ENCODE assay signal across 23 mouse cellular contexts in the genomic region with DNA sequence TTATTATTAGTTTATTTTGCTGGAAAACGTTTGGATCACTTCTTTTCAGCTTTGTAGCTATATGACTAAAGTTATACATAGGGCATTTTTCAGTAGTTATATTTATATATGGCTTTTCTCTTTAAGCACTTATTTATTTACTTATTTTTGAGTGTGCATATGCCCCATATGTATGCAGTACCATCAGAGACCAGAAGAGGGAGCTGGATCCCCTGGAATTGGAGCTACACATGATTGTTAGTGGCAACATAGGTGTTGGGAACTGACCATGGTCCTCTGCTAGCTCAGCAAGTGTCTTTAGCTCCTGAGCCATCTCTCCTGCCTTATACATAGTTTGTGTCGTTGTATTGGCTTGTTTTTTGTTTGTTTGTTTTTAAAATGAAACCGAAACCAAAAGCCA. TPM values are rescaled to one million over a fixed set of nuclear protein-coding genes. Genes with fewer than 3 reads are reported as not detected.
DNase-seq lines count a peak whose midpoint lies in the region; ATAC-seq and TF ChIP-seq lines count a peak whose summit lies in the region.
"Had no signal": no experiment of that assay in that cellular context is flagged by ENCODE, and none has a peak within 500 bp of the region (broad histone marks: within the 10 kb centered on the region; RNA-seq: fewer than 3 reads in every experiment).

No protein-coding gene starts in this region.

- no peak overlapping the region for H3K27ac ChIP-seq in hindbrain, postnatal 0 days
- no peak overlapping the region for H3K27ac ChIP-seq in hindbrain, embryonic 13.5 days
- H3K27ac ChIP-seq in midbrain, postnatal 0 days (ENCODE audit: low read depth, low read length): no peak overlapping the region
- no peak overlapping the region for H3K27ac ChIP-seq in midbrain, embryonic 16.5 days (ENCODE audit: low read length)
- H3K27ac ChIP-seq: embryonic facial prominence, embryonic 10.5 days had no signal

- no peak for DNase-seq in hindbrain, postnatal 0 days (ENCODE audit: low spot score)
- DNase-seq in midbrain, postnatal 0 days (ENCODE audit: low spot score): no peak
- peak; percentile 41 for DNase-seq in NIH3T3 (ENCODE audit: low read depth)
- DNase-seq in adrenal gland, postnatal 4 days (ENCODE audit: low spot score in 2 of 2): no peak
- DNase-seq in cerebellum, postnatal 36 days: no peak
- DNase-seq: adrenal gland, postnatal 25 days; cerebellum, postnatal 10 days; gastrocnemius, postnatal 10 days; heart, postnatal 36 days; kidney, adult 11 months; kidney, postnatal 14 days; lung, postnatal 36 days; midbrain, embryonic 14.5 days had no signal

- no peaks in the 10 kb centered on the region for H3K27me3 ChIP-seq in hindbrain, postnatal 0 days (ENCODE audit: insufficient read depth, low read length)
- peaks cover 12% of the 10 kb centered on the region for H3K27me3 ChIP-seq in hindbrain, embryonic 13.5 days
- no peaks in the 10 kb centered on the region; the same call in 1 of the 2 replicates for H3K27me3 ChIP-seq in midbrain, postnatal 0 days (ENCODE audit: insufficient read depth, low read length)
- 0 out of 2 replicates have a peak, but pooled peaks cover 2% of the 10 kb centered on the region for H3K27me3 ChIP-seq in midbrain, embryonic 16.5 days (ENCODE audit: control insufficient read depth, insufficient read depth, low read depth, low read length)

- ATAC-seq in hindbrain, postnatal 0 days: no peak
- ATAC-seq in hindbrain, embryonic 13.5 days (ENCODE audit: low FRiP score): no peak
- no peak for ATAC-seq in midbrain, postnatal 0 days (ENCODE audit: low FRiP score)
- no peak for ATAC-seq in midbrain, embryonic 16.5 days
- ATAC-seq: CD4-positive, CD25-positive, alpha-beta regulatory T cell, adult 4 months; forebrain, embryonic 16.5 days had no signal

- no peaks in the 10 kb centered on the region for H3K36me3 ChIP-seq in hindbrain, postnatal 0 days (ENCODE audit: insufficient read depth, low read length)
- no peaks in the 10 kb centered on the region for H3K36me3 ChIP-seq in hindbrain, embryonic 13.5 days
- H3K36me3 ChIP-seq in midbrain, postnatal 0 days (ENCODE audit: insufficient read depth, low read length): no peaks in the 10 kb centered on the region
- H3K36me3 ChIP-seq in midbrain, embryonic 16.5 days (ENCODE audit: control insufficient read depth, insufficient read depth, low read length): no peaks in the 10 kb centered on the region
- H3K36me3 ChIP-seq: embryonic facial prominence, embryonic 10.5 days; heart, embryonic 12.5 days had no signal

- TF ChIP-seq CTCF in hindbrain, postnatal 0 days (IDR thresholded peaks at IDR 0.05; ENCODE audit: low read depth): 0 out of 2 replicates have a peak, but pooled peaks have one; percentile 26
- TF ChIP-seq CTCF in midbrain, postnatal 0 days (IDR thresholded peaks at IDR 0.05): peak; percentile 45

- no peak overlapping the region for H3K4me2 ChIP-seq in hindbrain, postnatal 0 days (ENCODE audit: low read depth, low read length)
- no peak overlapping the region for H3K4me2 ChIP-seq in hindbrain, embryonic 13.5 days
- no peak overlapping the region for H3K4me2 ChIP-seq in midbrain, postnatal 0 days (ENCODE audit: low read depth, low read length, poor library complexity, severe bottlenecking)
- no peak overlapping the region for H3K4me2 ChIP-seq in midbrain, embryonic 16.5 days (ENCODE audit: low read length)
- H3K4me2 ChIP-seq: heart, embryonic 12.5 days had no signal

- H3K9me3 ChIP-seq in hindbrain, postnatal 0 days (ENCODE audit: low read length): no peaks in the 10 kb centered on the region
- H3K9me3 ChIP-seq in hindbrain, embryonic 13.5 days: no peaks in the 10 kb centered on the region
- no peaks in the 10 kb centered on the region for H3K9me3 ChIP-seq in midbrain, postnatal 0 days (ENCODE audit: low read length)
- 0 out of 2 replicates have a peak, but pooled peaks cover 2% of the 10 kb centered on the region for H3K9me3 ChIP-seq in midbrain, embryonic 16.5 days (replicated peaks; ENCODE audit: control insufficient read depth, low read length, poor library complexity, severe bottlenecking)

- 81% methylated on average over 3 of the region's 3 CpGs for WGBS in hindbrain, postnatal 0 days
- 85% methylated on average over 3 of the region's 3 CpGs for WGBS in hindbrain, embryonic 13.5 days
- 93% methylated on average over 3 of the region's 3 CpGs for WGBS in midbrain, postnatal 0 days
- WGBS in midbrain, embryonic 16.5 days: 88% methylated on average over 3 of the region's 3 CpGs

- H3K4me3 ChIP-seq in hindbrain, postnatal 0 days (ENCODE audit: low read length): no peak overlapping the region
- H3K4me3 ChIP-seq in hindbrain, embryonic 13.5 days: no peak overlapping the region
- no peak overlapping the region for H3K4me3 ChIP-seq in midbrain, postnatal 0 days (ENCODE audit: low read depth, low read length)
- no peak overlapping the region for H3K4me3 ChIP-seq in midbrain, embryonic 16.5 days (ENCODE audit: low read depth, low read length)
- H3K4me3 ChIP-seq: embryonic facial prominence, embryonic 10.5 days; erythroblast, embryonic 14.5 days; heart, embryonic 12.5 days had no signal

- H3K4me1 ChIP-seq in hindbrain, postnatal 0 days (ENCODE audit: insufficient read depth, low read length): no peaks in the 10 kb centered on the region
- H3K4me1 ChIP-seq in hindbrain, embryonic 13.5 days (replicated peaks): 0 out of 2 replicates have a peak, but pooled peaks cover 3% of the 10 kb centered on the region
- H3K4me1 ChIP-seq in midbrain, postnatal 0 days (ENCODE audit: insufficient read depth, low read length): no peaks in the 10 kb centered on the region
- no peaks in the 10 kb centered on the region for H3K4me1 ChIP-seq in midbrain, embryonic 16.5 days (ENCODE audit: control insufficient read depth, insufficient read depth, low read length)
- H3K4me1 ChIP-seq: embryonic facial prominence, embryonic 10.5 days; heart, embryonic 12.5 days had no signal

- H3K9ac ChIP-seq in hindbrain, postnatal 0 days (replicated peaks; ENCODE audit: low read length): no peak overlapping the region
- no peak overlapping the region for H3K9ac ChIP-seq in hindbrain, embryonic 13.5 days
- no peak overlapping the region for H3K9ac ChIP-seq in midbrain, postnatal 0 days (replicated peaks; ENCODE audit: low read length, poor library complexity, severe bottlenecking)
- H3K9ac ChIP-seq in midbrain, embryonic 16.5 days (ENCODE audit: low read depth, low read length): no peak overlapping the region
- H3K9ac ChIP-seq: heart, embryonic 12.5 days had no signal

RNA-seq across cellular contexts. Expression of a gene that starts 29.5 kb away (rescaled TPM):
- 15.9 and 20.1 TPM in 2 replicates for total RNA-seq in hindbrain, postnatal 0 days (2014; rRNA removed)
- 4.1 TPM in 2 replicates for polyA plus RNA-seq in hindbrain, postnatal 0 days (2015; fragmentation: Nextera tagmentation; extraction: Ambion mirVana)
- polyA plus RNA-seq in hindbrain, embryonic 13.5 days (2015; fragmentation: Nextera tagmentation; extraction: Ambion mirVana): 6.7 and 6.9 TPM in 2 replicates
- total RNA-seq in midbrain, postnatal 0 days (2014; rRNA removed): 27.8 and 37.9 TPM in 2 replicates
- 6.4 and 7.4 TPM in 2 replicates for polyA plus RNA-seq in midbrain, postnatal 0 days (2015; fragmentation: Nextera tagmentation; extraction: Ambion mirVana)
- 6.4 and 8.0 TPM in 2 replicates for polyA plus RNA-seq in midbrain, embryonic 16.5 days (2015; fragmentation: Nextera tagmentation; extraction: Ambion mirVana)
- under 1 TPM; 0.11 to 0.17 TPM for total RNA-seq in adrenal gland, postnatal 4 days (2021)
- total RNA-seq: adrenal gland, postnatal 25 days; gastrocnemius, postnatal 10 days; heart, postnatal 36 days had no signal
- polyA plus RNA-seq: CD4-positive, CD25-positive, alpha-beta regulatory T cell, adult 4 months; liver, embryonic 16.5 days had no signal

RNA-seq across cellular contexts. Expression of a gene that starts 59.4 kb away (rescaled TPM):
- not detected in 2 replicates for total RNA-seq in hindbrain, postnatal 0 days (2014; rRNA removed)
- polyA plus RNA-seq in hindbrain, postnatal 0 days (2015; fragmentation: Nextera tagmentation; extraction: Ambion mirVana): not detected in 2 replicates
- polyA plus RNA-seq in hindbrain, embryonic 13.5 days (2015; fragmentation: Nextera tagmentation; extraction: Ambion mirVana): not detected in 2 replicates
- total RNA-seq in midbrain, postnatal 0 days (2014; rRNA removed): not detected in 2 replicates
- polyA plus RNA-seq in midbrain, postnatal 0 days (2015; fragmentation: Nextera tagmentation; extraction: Ambion mirVana): not detected in 2 replicates
- not detected in 2 replicates for polyA plus RNA-seq in midbrain, embryonic 16.5 days (2015; fragmentation: Nextera tagmentation; extraction: Ambion mirVana)
- not detected for total RNA-seq in adrenal gland, postnatal 4 days (2021)
- total RNA-seq: adrenal gland, postnatal 25 days; gastrocnemius, postnatal 10 days; heart, postnatal 36 days; layer of hippocampus, postnatal 14 days had no signal
- polyA plus RNA-seq: CD4-positive, CD25-positive, alpha-beta regulatory T cell, adult 4 months; embryonic facial prominence, embryonic 10.5 days; erythroblast, embryonic 14.5 days; forebrain, embryonic 16.5 days; heart, embryonic 12.5 days; limb, embryonic 11.5 days; liver, embryonic 16.5 days; midbrain, embryonic 14.5 days had no signal
